Mouse (Mus musculus): ENCODE measurements around the gene Zfp629.

DNA sequence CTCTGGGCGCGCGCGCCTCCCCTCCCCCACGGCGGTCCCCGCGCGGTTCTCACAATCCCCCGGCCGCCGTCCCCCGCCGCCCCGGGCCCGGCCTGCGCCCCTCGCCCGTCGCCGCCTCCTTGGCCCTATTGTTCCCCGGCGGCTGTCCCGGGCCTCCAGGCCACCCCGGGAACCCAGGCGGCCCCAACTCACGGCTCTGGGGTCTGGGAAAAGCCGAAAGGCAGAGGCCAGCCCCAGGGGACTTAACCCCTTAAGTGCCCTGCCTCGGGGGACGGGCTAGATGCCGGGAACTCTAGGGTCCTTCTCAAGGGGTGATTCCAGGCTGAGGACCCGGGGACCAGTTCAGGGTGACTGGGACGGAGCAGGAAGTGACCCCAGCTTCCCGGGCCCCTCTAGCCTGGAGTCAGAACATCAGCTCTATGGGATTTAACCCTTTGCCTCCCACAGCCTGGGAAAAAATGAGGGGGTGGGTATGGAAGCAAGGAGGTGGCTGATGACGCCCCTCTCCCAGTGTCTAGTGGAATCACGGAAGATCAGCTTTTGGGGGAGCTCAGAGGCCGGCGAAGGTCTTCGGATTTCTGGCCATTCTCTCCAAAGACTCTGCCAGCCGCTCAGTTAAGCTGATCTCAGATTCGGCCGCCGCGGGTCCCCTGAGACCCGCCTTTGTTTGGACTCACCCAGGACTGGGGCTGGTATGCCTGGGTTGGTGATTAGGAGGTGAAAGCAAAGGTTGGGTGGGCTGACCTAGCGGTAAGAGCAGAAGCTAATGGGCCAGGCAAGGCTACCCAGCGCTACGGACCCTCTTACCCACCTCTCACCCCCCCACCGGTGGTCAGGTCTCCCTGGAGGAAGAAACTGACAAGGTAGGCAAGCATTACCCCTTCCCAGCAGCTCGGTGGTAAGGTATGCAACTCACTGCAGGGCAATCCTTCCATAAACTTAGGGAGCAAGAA is at the start of gene Zfp629:
- TF ChIP-seq CTCF (IDR thresholded peaks at IDR 0.05; ENCODE audit: low read depth) (no peak), EP300 (IDR thresholded peaks at IDR 0.05; ENCODE audit: low read depth) (no peak; the same call in 1 of the 2 replicates)

Measured in heart, postnatal 0 days (tissue).